Mouse (Mus musculus) midbrain, embryonic 11.5 days (tissue): ENCODE measurements around the gene 4430402I18Rik. TPM values are rescaled to one million over a fixed set of nuclear protein-coding genes. Genes with fewer than 3 reads are reported as not detected.
A peak's percentile ranks its signal among the peaks of the same experiment; 100 is the strongest.

Experiments
- ATAC-seq: fragments of 200-750 bp; cut with Nextera tagmentation; 2 replicates; pipeline ENCODE4 v1.8.0; 2017; ENCODE audit warnings: moderate TSS enrichment, moderate library complexity; ENCODE audit not compliant: low FRiP score
- DNase-seq: peaks from one replicate; pipeline ENCODE4 v3.0.0; 2015; ENCODE audit warnings: low spot score; ENCODE audit errors: missing footprints
- H3K27ac ChIP-seq: fragments of 300-500 bp; sonication (generic); 2 replicates; pipeline ENCODE4 v1.5.1; 2014; ENCODE audit warnings: low read depth, low read length
- H3K27me3 ChIP-seq: fragments of 300-500 bp; sonication (generic); 2 replicates; pipeline ENCODE4 v1.6.1; 2014; ENCODE audit warnings: mild to moderate bottlenecking, low read length, moderate library complexity, mixed read lengths; ENCODE audit not compliant: control insufficient read depth, insufficient read depth
- H3K36me3 ChIP-seq: fragments of 300-500 bp; sonication (generic); 2 replicates; pipeline ENCODE4 v1.6.1; 2014; ENCODE audit warnings: mild to moderate bottlenecking, low read length, moderate library complexity, mixed read lengths; ENCODE audit not compliant: control insufficient read depth, insufficient read depth
- H3K4me1 ChIP-seq: fragments of 300-500 bp; sonication (generic); 2 replicates; pipeline ENCODE4 v1.6.1; 2014; ENCODE audit warnings: low read length; ENCODE audit not compliant: control insufficient read depth, insufficient read depth
- H3K4me2 ChIP-seq: fragments of 300-500 bp; sonication (generic); 2 replicates; pipeline ENCODE4 v1.6.1; 2014; ENCODE audit warnings: mild to moderate bottlenecking, moderate library complexity
- H3K4me3 ChIP-seq: fragments of 300-500 bp; sonication (generic); 2 replicates; pipeline ENCODE4 v1.5.1; 2014; ENCODE audit warnings: low read depth, low read length
- H3K9ac ChIP-seq: fragments of 300-500 bp; sonication (generic); 2 replicates; pipeline ENCODE4 v1.6.1; 2014; ENCODE audit warnings: low read length
- H3K9me3 ChIP-seq: fragments of 300-500 bp; sonication (generic); 2 replicates; pipeline ENCODE4 v1.6.1; 2016; ENCODE audit warnings: low read length; ENCODE audit not compliant: control insufficient read depth
- WGBS: fragments of 180-500 bp; shearing (Covaris S2); extraction: QIAGEN DNeasy Blood & Tissue Kit; methylation state at CpG from one replicate; pipeline ENCODE4 v1.1.7; 2014; 5-methylcytosine and 5-hydroxymethylcytosine counted together
- polyA plus RNA-seq: library from polyadenylated mRNA; unstranded; fragments of >200 nt; fragmentation: Nextera tagmentation; extraction: Ambion mirVana; gene quantifications from 2 replicates; pipeline ENCODE4 v1.2.1, GENCODE M21; 2014

Gene 4430402I18Rik
- polyA plus RNA-seq, 1 experiment from 2014 or later: 0.46 TPM

DNA sequence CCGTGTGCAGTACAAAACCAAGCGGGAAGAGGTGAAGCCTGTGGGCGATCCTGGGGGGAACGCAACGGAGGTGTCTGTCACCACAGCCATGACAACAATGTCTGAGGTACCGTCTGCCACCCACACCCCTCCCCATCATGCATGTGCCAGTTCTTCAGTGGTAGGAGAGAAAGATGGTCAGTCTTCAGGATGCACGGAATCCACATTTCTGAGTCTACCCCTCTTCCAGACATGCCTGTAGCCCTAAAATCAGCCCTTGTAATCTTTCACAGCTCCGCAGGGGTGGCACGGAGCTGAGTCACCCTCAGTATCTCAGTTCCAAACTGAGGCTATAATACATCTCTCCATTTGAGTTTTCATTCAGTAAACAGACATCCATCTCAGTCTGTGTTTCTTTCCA, 70.1 kb downstream of the 4430402I18Rik start:
- DNase-seq (no peak), ATAC-seq (no peak)
- no peak overlapping the region for H3K9ac ChIP-seq
- no peak overlapping the region for H3K27ac ChIP-seq
- H3K9me3 ChIP-seq: no peaks in the 10 kb centered on the region
- 87% methylated on average over 9 of the region's 9 CpGs for WGBS
- no peaks in the 10 kb centered on the region for H3K36me3 ChIP-seq
- H3K4me2 ChIP-seq: no peak overlapping the region
- H3K27me3 ChIP-seq: no peaks in the 10 kb centered on the region
- no peaks in the 10 kb centered on the region for H3K4me1 ChIP-seq
- no peak overlapping the region for H3K4me3 ChIP-seq

DNA sequence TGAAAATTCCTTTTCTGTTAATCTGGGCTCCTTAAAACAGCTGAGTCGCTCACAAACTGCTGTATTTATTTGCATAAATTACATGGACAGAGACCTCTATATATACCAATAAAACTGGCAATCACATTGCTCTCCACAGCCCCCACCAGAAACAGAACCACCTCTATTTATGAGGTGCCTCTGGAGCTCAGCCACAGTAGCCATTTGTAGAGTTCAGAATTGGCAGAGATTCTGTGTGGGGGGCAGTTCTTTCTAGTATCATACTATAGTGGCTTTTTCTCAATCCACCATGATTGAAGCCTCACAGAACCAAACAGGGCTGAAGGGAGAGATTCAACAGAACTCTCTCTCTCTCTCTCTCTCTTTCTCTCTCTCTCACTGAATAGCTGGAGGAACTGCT, 71.0 kb downstream of the 4430402I18Rik start:
- no peak overlapping the region for H3K4me3 ChIP-seq
- H3K4me1 ChIP-seq: no peaks in the 10 kb centered on the region
- H3K27ac ChIP-seq: no peak overlapping the region
- no peak overlapping the region for H3K9ac ChIP-seq
- no peaks in the 10 kb centered on the region for H3K36me3 ChIP-seq
- H3K4me2 ChIP-seq: no peak overlapping the region
- no peak for DNase-seq
- H3K9me3 ChIP-seq: no peaks in the 10 kb centered on the region
- no peaks in the 10 kb centered on the region for H3K27me3 ChIP-seq
- WGBS: 79% methylated on average over 1 of the region's 1 CpGs
- no peak for ATAC-seq

GRCm38 (mm10) chr19:28891864-28892263, 75.7 kb downstream of the 4430402I18Rik start:
- 93% methylated on average over 1 of the region's 1 CpGs for WGBS
- H3K9me3 ChIP-seq: no peaks in the 10 kb centered on the region
- ATAC-seq: no peak

DNA sequence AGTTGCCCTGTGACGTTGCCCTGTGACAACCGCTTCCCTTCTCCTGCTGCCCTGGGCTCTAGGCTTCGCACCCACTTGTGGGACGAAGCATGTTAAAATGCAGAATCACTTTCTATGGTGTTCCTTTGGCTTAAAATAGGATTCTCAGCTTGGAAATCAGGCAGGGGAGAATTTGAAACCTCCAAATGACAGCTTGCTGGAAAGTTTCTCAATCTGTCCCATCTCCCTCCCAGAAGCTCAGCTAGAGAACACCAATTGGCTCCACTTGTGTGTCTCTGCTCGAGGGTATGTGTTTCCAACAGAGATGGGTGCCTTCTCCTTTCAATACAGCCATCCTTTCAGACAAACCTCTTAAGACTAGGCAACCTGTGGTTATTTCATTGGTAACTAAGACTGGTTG, 76.4 kb downstream of the 4430402I18Rik start:
- ATAC-seq (no peak), DNase-seq (no peak)
- Histone ChIP-seq H3K9ac (no peak overlapping the region), H3K4me1 (no peaks in the 10 kb centered on the region), H3K27ac (no peak overlapping the region), H3K4me2 (no peak overlapping the region), H3K9me3 (no peaks in the 10 kb centered on the region), H3K4me3 (no peak overlapping the region), H3K27me3 (no peaks in the 10 kb centered on the region), H3K36me3 (no peaks in the 10 kb centered on the region)
- 80% methylated on average over 5 of the region's 5 CpGs for WGBS

More at GRCm38 (mm10) chr19:28891864-28892263, 75.7 kb downstream of the 4430402I18Rik start:
- H3K27ac ChIP-seq: no peak overlapping the region
- no peaks in the 10 kb centered on the region for H3K27me3 ChIP-seq
- no peak overlapping the region for H3K9ac ChIP-seq
- no peak for DNase-seq
- H3K4me1 ChIP-seq: no peaks in the 10 kb centered on the region
- no peaks in the 10 kb centered on the region for H3K36me3 ChIP-seq
- no peak overlapping the region for H3K4me3 ChIP-seq
- H3K4me2 ChIP-seq: no peak overlapping the region

GRCm38 (mm10) chr19:28889251-28889650, 78.3 kb downstream of the 4430402I18Rik start:
- Histone ChIP-seq H3K27me3 (no peaks in the 10 kb centered on the region), H3K9ac (no peak overlapping the region), H3K4me1 (no peaks in the 10 kb centered on the region), H3K4me3 (no peak overlapping the region), H3K4me2 (no peak overlapping the region), H3K36me3 (no peaks in the 10 kb centered on the region), H3K27ac (no peak overlapping the region), H3K9me3 (no peaks in the 10 kb centered on the region)
- DNase-seq (no peak), ATAC-seq (no peak)
- 84% methylated on average over 2 of the region's 3 CpGs for WGBS

- Histone ChIP-seq H3K9ac (no peak overlapping the region), H3K4me2 (no peak overlapping the region), H3K36me3 (no peaks in the 10 kb centered on the region), H3K4me3 (no peak overlapping the region), H3K9me3 (no peaks in the 10 kb centered on the region), H3K4me1 (no peaks in the 10 kb centered on the region), H3K27me3 (no peaks in the 10 kb centered on the region), H3K27ac (no peak overlapping the region)
- ATAC-seq (no peak), DNase-seq (no peak)
- 70% methylated on average over 1 of the region's 1 CpGs for WGBS
Measured at GRCm38 (mm10) chr19:28888496-28888895, 79.1 kb downstream of the 4430402I18Rik start.

- H3K9ac ChIP-seq: no peak overlapping the region
- DNase-seq (peak; percentile 91), ATAC-seq (no peak)
- no peaks in the 10 kb centered on the region; the same call in 1 of the 2 replicates for H3K4me1 ChIP-seq
- no peaks in the 10 kb centered on the region for H3K27me3 ChIP-seq
- H3K4me3 ChIP-seq: no peak overlapping the region
- H3K27ac ChIP-seq: no peak overlapping the region
- no peaks in the 10 kb centered on the region for H3K36me3 ChIP-seq
- H3K9me3 ChIP-seq: no peaks in the 10 kb centered on the region
- H3K4me2 ChIP-seq: no peak overlapping the region
- 69% methylated on average over 1 of the region's 1 CpGs for WGBS
Measured at GRCm38 (mm10) chr19:28883126-28883525, 84.5 kb downstream of the 4430402I18Rik start.

GRCm38 (mm10) chr19:28879476-28879875, 88.1 kb downstream of the 4430402I18Rik start:
- H3K9ac ChIP-seq: no peak overlapping the region
- 94% methylated on average over 2 of the region's 2 CpGs for WGBS

DNA sequence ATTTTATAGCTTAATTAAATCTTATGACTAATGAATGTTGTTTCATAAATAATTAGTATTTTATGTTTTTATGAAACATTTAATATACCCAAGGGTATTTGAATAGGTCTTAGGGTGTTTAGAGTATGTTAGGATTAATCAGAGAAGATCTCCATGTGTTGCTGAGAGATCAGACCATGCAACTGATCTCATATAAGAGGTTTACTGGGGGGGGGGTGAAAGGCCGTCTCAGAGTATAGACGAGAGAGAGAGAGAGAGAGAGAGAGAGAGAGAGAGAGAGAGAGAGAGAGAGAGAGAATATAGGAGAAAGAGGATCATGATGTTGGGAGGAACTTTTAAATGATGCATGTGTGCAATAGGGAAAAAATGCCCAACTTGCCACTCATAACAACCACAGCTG, 97.2 kb downstream of the 4430402I18Rik start:
- DNase-seq (no peak), ATAC-seq (no peak)
- no peaks in the 10 kb centered on the region for H3K27me3 ChIP-seq
- no peak overlapping the region for H3K4me2 ChIP-seq
- no peak overlapping the region for H3K27ac ChIP-seq
- H3K4me3 ChIP-seq: no peak overlapping the region
- no peaks in the 10 kb centered on the region for H3K9me3 ChIP-seq
- WGBS: 79% methylated on average over 2 of the region's 2 CpGs
- H3K4me1 ChIP-seq: no peaks in the 10 kb centered on the region
- no peak overlapping the region for H3K9ac ChIP-seq
- no peaks in the 10 kb centered on the region for H3K36me3 ChIP-seq

More at GRCm38 (mm10) chr19:28879476-28879875, 88.1 kb downstream of the 4430402I18Rik start:
- no peaks in the 10 kb centered on the region for H3K9me3 ChIP-seq
- H3K4me3 ChIP-seq: no peak overlapping the region
- no peaks in the 10 kb centered on the region for H3K27me3 ChIP-seq
- ATAC-seq: no peak
- H3K27ac ChIP-seq: no peak overlapping the region
- H3K4me2 ChIP-seq: no peak overlapping the region
- peaks cover 4% of the 10 kb centered on the region; the same call in 1 of the 2 replicates for H3K4me1 ChIP-seq
- no peak for DNase-seq
- H3K36me3 ChIP-seq: no peaks in the 10 kb centered on the region
